Mouse (Mus musculus) testis, adult 2 months (tissue): ENCODE data around the gene Ucp1. TPM values are rescaled to one million over a fixed set of nuclear protein-coding genes. Genes with fewer than 3 reads are reported as not detected.

Experiments
- H3K27ac ChIP-seq: fragments of 200-500 bp; 2 replicates; pipeline ENCODE4 v1.5.1; 2012; ENCODE audit warnings: low read depth, low read length; ENCODE audit not compliant: control insufficient read depth, insufficient read depth
- H3K27me3 ChIP-seq: fragments of 200-500 bp; 2 replicates; pipeline ENCODE4 v1.6.1; 2012; ENCODE audit warnings: mild to moderate bottlenecking, low read length, moderate library complexity; ENCODE audit not compliant: control insufficient read depth, insufficient read depth
- H3K36me3 ChIP-seq: fragments of 200-500 bp; 2 replicates; pipeline ENCODE4 v1.6.1; 2012; ENCODE audit warnings: mild to moderate bottlenecking, low read length; ENCODE audit not compliant: control insufficient read depth, insufficient read depth
- H3K4me1 ChIP-seq: fragments of 200-500 bp; 2 replicates; pipeline ENCODE4 v1.6.1; 2012; ENCODE audit warnings: low read length; ENCODE audit not compliant: control insufficient read depth, insufficient read depth
- H3K4me3 ChIP-seq: fragments of 200-500 bp; 2 replicates; pipeline ENCODE4 v1.5.1; 2012; ENCODE audit warnings: low read depth, mild to moderate bottlenecking, low read length, moderate library complexity, mixed read lengths; ENCODE audit not compliant: control insufficient read depth
- CTCF ChIP-seq: fragments of 200-500 bp; IDR thresholded peaks from 2 replicates; pipeline ENCODE4 v1.5.1; 2012; ENCODE audit warnings: low read depth, mild to moderate bottlenecking, inconsistent platforms, low read length, moderate library complexity; ENCODE audit not compliant: control insufficient read depth, insufficient read depth, insufficient replicate concordance
- POLR2A ChIP-seq: fragments of 200-500 bp; IDR thresholded peaks from 2 replicates; pipeline ENCODE4 v1.6.1; 2012; ENCODE audit warnings: low read depth, mild to moderate bottlenecking, inconsistent platforms, low read length, moderate library complexity; ENCODE audit not compliant: control insufficient read depth
- polyA plus RNA-seq: library from polyadenylated mRNA; depleted of rRNA; stranded (reverse); fragments of >200 nt; gene quantifications from 2 replicates; pipeline ENCODE4 v1.2.3, GENCODE M21; 2012

Gene Ucp1
- polyA plus RNA-seq, 1 experiment = 0.20 TPM

DNA sequence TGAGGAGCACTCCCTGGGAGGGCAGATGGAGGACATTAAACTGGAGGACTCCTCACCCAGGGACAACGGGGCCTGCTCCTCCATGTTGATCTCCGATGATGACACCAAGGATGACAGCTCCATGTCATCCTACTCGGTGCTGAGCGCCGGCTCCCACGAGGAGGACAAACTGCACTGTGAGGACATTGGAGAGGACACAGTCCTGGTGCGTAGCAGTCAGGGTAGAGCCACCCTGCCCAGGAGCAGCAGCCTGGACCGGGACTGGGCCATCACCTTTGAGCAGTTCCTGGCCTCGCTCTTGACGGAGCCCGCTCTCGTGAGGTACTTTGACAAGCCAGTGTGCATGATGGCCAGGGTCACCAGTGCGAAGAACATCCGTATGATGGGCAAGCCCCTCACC lies 19.0 kb upstream of the Ucp1 start:
- no peaks in the 10 kb centered on the region for H3K36me3 ChIP-seq
- TF ChIP-seq POLR2A = no peak
- TF ChIP-seq CTCF = no peak
- H3K27me3 ChIP-seq = no peaks in the 10 kb centered on the region
- H3K27ac ChIP-seq = no peak overlapping the region
- no peak overlapping the region for H3K4me3 ChIP-seq
- H3K4me1 ChIP-seq = peaks cover 3% of the 10 kb centered on the region

- H3K27ac ChIP-seq = peak overlapping the region; percentile 12; the same call in 1 of the 2 replicates
- TF ChIP-seq POLR2A = no peak
- no peak for TF ChIP-seq CTCF
- no peak overlapping the region for H3K4me3 ChIP-seq
- peaks cover 3% of the 10 kb centered on the region for H3K4me1 ChIP-seq
- H3K36me3 ChIP-seq = no peaks in the 10 kb centered on the region
- H3K27me3 ChIP-seq = no peaks in the 10 kb centered on the region
These were observed 17.7 kb upstream of the Ucp1 start for GRCm38 (mm10) chr8:83272464-83272863.

- no peak for TF ChIP-seq CTCF
- no peak for TF ChIP-seq POLR2A
- no peak overlapping the region for H3K4me3 ChIP-seq
- H3K36me3 ChIP-seq = no peaks in the 10 kb centered on the region
- H3K27me3 ChIP-seq = no peaks in the 10 kb centered on the region
- peaks cover 3% of the 10 kb centered on the region for H3K4me1 ChIP-seq
- H3K27ac ChIP-seq = no peak overlapping the region
These were observed 15.7 kb upstream of the Ucp1 start for GRCm38 (mm10) chr8:83274470-83274869.

DNA sequence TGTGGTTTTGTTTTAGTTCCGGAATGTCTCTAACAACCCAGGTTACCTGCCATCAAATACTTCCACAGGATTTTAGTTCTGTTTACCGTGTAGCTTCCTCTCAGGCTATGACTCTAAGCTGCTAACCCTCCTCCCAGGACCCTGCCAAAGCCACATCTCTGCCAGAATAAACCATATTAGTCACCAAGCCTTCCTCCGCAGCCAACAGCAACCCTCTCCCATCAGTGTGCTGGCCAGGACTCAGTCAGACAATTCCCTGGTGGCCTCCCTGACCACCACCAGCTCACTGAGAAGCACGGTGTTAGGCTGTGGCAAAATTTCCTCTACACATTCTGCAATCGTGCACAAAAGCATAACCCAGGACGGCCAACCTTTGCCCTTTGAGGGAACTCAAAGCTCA lies 11.7 kb upstream of the Ucp1 start:
- no peaks in the 10 kb centered on the region for H3K36me3 ChIP-seq
- no peak overlapping the region for H3K4me3 ChIP-seq
- H3K27me3 ChIP-seq = no peaks in the 10 kb centered on the region
- H3K27ac ChIP-seq = no peak overlapping the region
- TF ChIP-seq POLR2A (no peak), CTCF (no peak)
- no peaks in the 10 kb centered on the region for H3K4me1 ChIP-seq

- peaks cover 3% of the 10 kb centered on the region; the same call in 1 of the 2 replicates for H3K4me1 ChIP-seq
- no peak overlapping the region for H3K4me3 ChIP-seq
- H3K36me3 ChIP-seq = no peaks in the 10 kb centered on the region
- no peak overlapping the region for H3K27ac ChIP-seq
- H3K27me3 ChIP-seq = no peaks in the 10 kb centered on the region
- no peak for TF ChIP-seq CTCF
- no peak for TF ChIP-seq POLR2A
These were observed 4.8 kb upstream of the Ucp1 start for GRCm38 (mm10) chr8:83285391-83285790.

DNA sequence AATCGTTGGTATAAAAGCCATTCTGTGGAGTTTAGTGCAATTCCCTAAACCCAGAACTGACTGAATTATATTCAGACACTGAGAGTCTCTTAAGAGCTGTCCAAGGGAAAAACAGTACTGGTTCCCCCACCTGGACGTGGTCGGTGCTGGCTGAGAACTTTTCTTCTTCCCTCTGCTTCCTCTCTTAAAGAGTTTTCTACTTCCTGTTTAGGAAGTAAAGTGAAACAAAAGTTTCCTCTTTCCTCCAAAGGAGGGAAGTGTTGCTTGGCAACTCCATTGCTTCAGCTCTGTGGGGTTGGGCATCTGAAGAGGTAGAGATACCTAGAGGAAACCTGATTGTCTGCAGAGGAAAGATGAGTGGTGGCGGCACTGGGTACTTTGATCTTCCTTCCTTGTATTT lies 7.2 kb downstream of the Ucp1 start:
- TF ChIP-seq CTCF (no peak), POLR2A (no peak)
- Histone ChIP-seq H3K27me3 (no peaks in the 10 kb centered on the region), H3K27ac (no peak overlapping the region), H3K4me3 (no peak overlapping the region), H3K36me3 (no peaks in the 10 kb centered on the region), H3K4me1 (no peaks in the 10 kb centered on the region)

DNA sequence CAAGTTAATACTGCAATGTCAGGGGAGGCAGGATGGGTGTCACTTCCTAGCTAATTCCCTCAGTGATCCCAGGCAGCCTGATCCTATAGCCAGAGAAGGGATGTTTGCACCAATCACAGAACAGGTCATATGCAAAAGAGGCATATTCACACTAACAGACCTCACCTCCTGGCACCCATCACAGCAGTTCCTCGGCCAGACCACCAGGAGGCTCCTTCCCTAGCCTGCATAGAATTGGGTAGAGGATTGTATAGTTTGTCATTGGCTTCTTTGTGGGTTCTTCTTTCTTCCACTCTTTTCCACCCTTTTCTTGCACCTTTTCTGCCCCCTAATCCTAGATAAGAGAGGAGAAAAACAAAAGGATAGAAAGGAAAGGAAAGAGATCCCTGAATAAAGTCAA lies 10.0 kb downstream of the Ucp1 start:
- Histone ChIP-seq H3K27me3 (no peaks in the 10 kb centered on the region), H3K36me3 (no peaks in the 10 kb centered on the region), H3K27ac (no peak overlapping the region), H3K4me1 (no peaks in the 10 kb centered on the region), H3K4me3 (no peak overlapping the region)
- TF ChIP-seq CTCF (peak; percentile 37; the same call in 1 of the 2 replicates), POLR2A (no peak)

GRCm38 (mm10) chr8:83304946-83305345 lies 14.8 kb downstream of the Ucp1 start:
- no peaks in the 10 kb centered on the region for H3K36me3 ChIP-seq
- no peak overlapping the region for H3K27ac ChIP-seq
- H3K4me1 ChIP-seq = no peaks in the 10 kb centered on the region
- no peak for TF ChIP-seq CTCF
- TF ChIP-seq POLR2A = no peak
- peak overlapping the region; percentile 45 for H3K4me3 ChIP-seq
- H3K27me3 ChIP-seq = no peaks in the 10 kb centered on the region
